1 mouse cellular context compared by ENCODE assay signal in genomic region chr11:116086258-116087193, GRCm38 (mm10).
TF ChIP-seq lines count a peak whose summit lies in the region.

Gene Wbp2, minus strand, starts transcription at chr11:116086995.

TF ChIP-seq in CH12.LX, 34 proteins besides CTCF, POLR2A, EP300 and RAD21 (continued from another document):
- TF ChIP-seq MAFK (IDR thresholded peaks at IDR 0.05; ENCODE audit: insufficient replicate concordance, low read length), result peak; percentile 41; the same call in 1 of the 2 replicates
- TF ChIP-seq TCF12 (IDR thresholded peaks at IDR 0.05; ENCODE audit: low read depth, low read length), result peak; percentile 73
- 0 out of 2 replicates have a peak, but pooled peaks have one; percentile 66 for TF ChIP-seq E2F4 (IDR thresholded peaks at IDR 0.05; ENCODE audit: insufficient replicate concordance, low read depth, low read length)
- peak; percentile 98 for TF ChIP-seq USF1 (IDR thresholded peaks at IDR 0.05; ENCODE audit: low read depth, low read length)
- peak; percentile 67; the same call in 1 of the 2 replicates for TF ChIP-seq POLR2AphosphoS2 (IDR thresholded peaks at IDR 0.05; ENCODE audit: low read depth, low read length)
- TF ChIP-seq MAX (IDR thresholded peaks at IDR 0.05; ENCODE audit: low read length), result peak; percentile 98
- peak; percentile 99 for TF ChIP-seq BHLHE40 (IDR thresholded peaks at IDR 0.05; ENCODE audit: low read depth, low read length)
- peak; percentile 90 for TF ChIP-seq NELFE (IDR thresholded peaks at IDR 0.05; ENCODE audit: low read depth, low read length)
- TF ChIP-seq CHD1 (IDR thresholded peaks at IDR 0.05; ENCODE audit: low read depth, low read length), result peak; percentile 88; the same call in 1 of the 2 replicates
- TF ChIP-seq SMC3 (IDR thresholded peaks at IDR 0.05; ENCODE audit: low read depth, low read length), result no peak
- no peak for TF ChIP-seq PAX5 (IDR thresholded peaks at IDR 0.05; ENCODE audit: low read length)
- TF ChIP-seq USF2 (conservative IDR thresholded peaks at IDR 0.05; ENCODE audit: low read depth, low read length), result peak; percentile 99
